Mouse (Mus musculus): ENCODE results near the gene Obp2a. TPM values are rescaled to one million over a fixed set of nuclear protein-coding genes. Genes with fewer than 3 reads are reported as not detected.
"Not testable (repeated sequence)": the region's sequence is repeated elsewhere in the genome, so short reads cannot be mapped to it uniquely, and the experiment has no call there.

Obp2a gene
- polyA plus RNA-seq (2012; rRNA removed) = not detected in 2 replicates

- WGBS = 76% methylated on average over 3 of the region's 3 CpGs
- DNase-seq; H3K4me1 ChIP-seq (ENCODE audit: control insufficient read depth, insufficient read depth, low read length); H3K4me3 ChIP-seq (replicated peaks; ENCODE audit: extremely low read depth, low read depth, low read length): not testable (repeated sequence)
Measured at GRCm38 (mm10) chr2:25699743-25700142, at the start of gene Obp2a. Obp2a (plus strand) TSS chr2:25700043.

- no peaks in the 10 kb centered on the region for H3K4me1 ChIP-seq (ENCODE audit: control insufficient read depth, insufficient read depth, low read length)
- WGBS = 65% methylated on average over 2 of the region's 2 CpGs
- DNase-seq = no peak
- no peak within 1 kb of the TSS for H3K4me3 ChIP-seq (replicated peaks; ENCODE audit: extremely low read depth, low read depth, low read length)
- TF ChIP-seq CTCF (IDR thresholded peaks at IDR 0.05; ENCODE audit: insufficient read depth, low read length) (no peak), POLR2A (IDR thresholded peaks at IDR 0.05; ENCODE audit: borderline replicate concordance, extremely low read depth, low read depth, low read length) (no peak)
Measured at GRCm38 (mm10) chr2:25652902-25653301, 46.9 kb upstream of the Obp2a start, which contains the start of gene Lcn8. Lcn8 (plus strand) TSS chr2:25653120.

GRCm38 (mm10) chr2:25654502-25654901 is 45.3 kb upstream of the Obp2a start:
- 41% methylated on average over 1 of the region's 1 CpGs for WGBS
- DNase-seq = no peak
- Histone ChIP-seq H3K4me3 (replicated peaks; ENCODE audit: extremely low read depth, low read depth, low read length) (no peak overlapping the region), H3K4me1 (ENCODE audit: control insufficient read depth, insufficient read depth, low read length) (no peaks in the 10 kb centered on the region)
- TF ChIP-seq POLR2A (IDR thresholded peaks at IDR 0.05; ENCODE audit: borderline replicate concordance, extremely low read depth, low read depth, low read length) = no peak
- TF ChIP-seq CTCF (IDR thresholded peaks at IDR 0.05; ENCODE audit: insufficient read depth, low read length) = no peak

- no peak for DNase-seq
- no peak for TF ChIP-seq POLR2A (IDR thresholded peaks at IDR 0.05; ENCODE audit: borderline replicate concordance, extremely low read depth, low read depth, low read length)
- no peak for TF ChIP-seq CTCF (IDR thresholded peaks at IDR 0.05; ENCODE audit: insufficient read depth, low read length)
- WGBS = 74% methylated on average over 4 of the region's 4 CpGs
- H3K4me1 ChIP-seq (ENCODE audit: control insufficient read depth, insufficient read depth, low read length) = no peaks in the 10 kb centered on the region
- H3K4me3 ChIP-seq (replicated peaks; ENCODE audit: extremely low read depth, low read depth, low read length) = no peak overlapping the region
Measured at GRCm38 (mm10) chr2:25656691-25657090, 43.2 kb upstream of the Obp2a start.

- DNase-seq = no peak
- H3K4me1 ChIP-seq (ENCODE audit: control insufficient read depth, insufficient read depth, low read length) = no peaks in the 10 kb centered on the region
- 73% methylated on average over 4 of the region's 4 CpGs for whole genome bisulfite sequencing
- no peak overlapping the region for H3K4me3 ChIP-seq (replicated peaks; ENCODE audit: extremely low read depth, low read depth, low read length)
- TF ChIP-seq POLR2A (IDR thresholded peaks at IDR 0.05; ENCODE audit: borderline replicate concordance, extremely low read depth, low read depth, low read length) (no peak), CTCF (IDR thresholded peaks at IDR 0.05; ENCODE audit: insufficient read depth, low read length) (no peak)
Measured at GRCm38 (mm10) chr2:25657246-25657645, 42.6 kb upstream of the Obp2a start.

GRCm38 (mm10) chr2:25657652-25658051 is 42.2 kb upstream of the Obp2a start, which contains the start of gene Lcn5:
Lcn5 (plus strand) TSS chr2:25657952.
- TF ChIP-seq POLR2A (IDR thresholded peaks at IDR 0.05; ENCODE audit: borderline replicate concordance, extremely low read depth, low read depth, low read length) (no peak), CTCF (IDR thresholded peaks at IDR 0.05; ENCODE audit: insufficient read depth, low read length) (no peak)

GRCm38 (mm10) chr2:25660279-25660678 is 39.6 kb upstream of the Obp2a start:
- no peak for DNase-seq
- no peaks in the 10 kb centered on the region for H3K4me1 ChIP-seq (ENCODE audit: control insufficient read depth, insufficient read depth, low read length)
- no peak for TF ChIP-seq CTCF (IDR thresholded peaks at IDR 0.05; ENCODE audit: insufficient read depth, low read length)
- H3K4me3 ChIP-seq (replicated peaks; ENCODE audit: extremely low read depth, low read depth, low read length) = no peak overlapping the region
- WGBS = 75% methylated on average over 8 of the region's 8 CpGs

More at GRCm38 (mm10) chr2:25657652-25658051, 42.2 kb upstream of the Obp2a start, which contains the start of gene Lcn5:
- Histone ChIP-seq H3K4me3 (replicated peaks; ENCODE audit: extremely low read depth, low read depth, low read length) (no peak within 1 kb of the TSS), H3K4me1 (ENCODE audit: control insufficient read depth, insufficient read depth, low read length) (no peaks in the 10 kb centered on the region)
- no peak for DNase-seq

GRCm38 (mm10) chr2:25661245-25661970 is 38.4 kb upstream of the Obp2a start:
- no peak for DNase-seq
- no peaks in the 10 kb centered on the region for H3K4me1 ChIP-seq (ENCODE audit: control insufficient read depth, insufficient read depth, low read length)
- H3K4me3 ChIP-seq (replicated peaks; ENCODE audit: extremely low read depth, low read depth, low read length) = no peak overlapping the region
- 77% methylated on average over 6 of the region's 6 CpGs for WGBS
- TF ChIP-seq CTCF (IDR thresholded peaks at IDR 0.05; ENCODE audit: insufficient read depth, low read length) (no peak), POLR2A (IDR thresholded peaks at IDR 0.05; ENCODE audit: borderline replicate concordance, extremely low read depth, low read depth, low read length) (no peak)

- no peak for TF ChIP-seq POLR2A (IDR thresholded peaks at IDR 0.05; ENCODE audit: borderline replicate concordance, extremely low read depth, low read depth, low read length)
- TF ChIP-seq CTCF (IDR thresholded peaks at IDR 0.05; ENCODE audit: insufficient read depth, low read length) = peak; percentile 73
- peak; percentile 31 for DNase-seq
- Histone ChIP-seq H3K4me1 (ENCODE audit: control insufficient read depth, insufficient read depth, low read length) (no peaks in the 10 kb centered on the region), H3K4me3 (replicated peaks; ENCODE audit: extremely low read depth, low read depth, low read length) (no peak overlapping the region)
- 50% methylated on average over 1 of the region's 1 CpGs for WGBS
Measured at GRCm38 (mm10) chr2:25663511-25663910, 36.3 kb upstream of the Obp2a start.

- 81% methylated on average over 5 of the region's 5 CpGs for WGBS
- H3K4me1 ChIP-seq (ENCODE audit: control insufficient read depth, insufficient read depth, low read length) = no peaks in the 10 kb centered on the region
- H3K4me3 ChIP-seq (replicated peaks; ENCODE audit: extremely low read depth, low read depth, low read length) = no peak overlapping the region
- no peak for DNase-seq
- TF ChIP-seq CTCF (IDR thresholded peaks at IDR 0.05; ENCODE audit: insufficient read depth, low read length) = no peak
- no peak for TF ChIP-seq POLR2A (IDR thresholded peaks at IDR 0.05; ENCODE audit: borderline replicate concordance, extremely low read depth, low read depth, low read length)
Measured at GRCm38 (mm10) chr2:25664125-25664524, 35.7 kb upstream of the Obp2a start.

Measured in lung, adult 2 months (tissue).